12 mouse cellular contexts compared by ENCODE assay signal in the genomic region with DNA sequence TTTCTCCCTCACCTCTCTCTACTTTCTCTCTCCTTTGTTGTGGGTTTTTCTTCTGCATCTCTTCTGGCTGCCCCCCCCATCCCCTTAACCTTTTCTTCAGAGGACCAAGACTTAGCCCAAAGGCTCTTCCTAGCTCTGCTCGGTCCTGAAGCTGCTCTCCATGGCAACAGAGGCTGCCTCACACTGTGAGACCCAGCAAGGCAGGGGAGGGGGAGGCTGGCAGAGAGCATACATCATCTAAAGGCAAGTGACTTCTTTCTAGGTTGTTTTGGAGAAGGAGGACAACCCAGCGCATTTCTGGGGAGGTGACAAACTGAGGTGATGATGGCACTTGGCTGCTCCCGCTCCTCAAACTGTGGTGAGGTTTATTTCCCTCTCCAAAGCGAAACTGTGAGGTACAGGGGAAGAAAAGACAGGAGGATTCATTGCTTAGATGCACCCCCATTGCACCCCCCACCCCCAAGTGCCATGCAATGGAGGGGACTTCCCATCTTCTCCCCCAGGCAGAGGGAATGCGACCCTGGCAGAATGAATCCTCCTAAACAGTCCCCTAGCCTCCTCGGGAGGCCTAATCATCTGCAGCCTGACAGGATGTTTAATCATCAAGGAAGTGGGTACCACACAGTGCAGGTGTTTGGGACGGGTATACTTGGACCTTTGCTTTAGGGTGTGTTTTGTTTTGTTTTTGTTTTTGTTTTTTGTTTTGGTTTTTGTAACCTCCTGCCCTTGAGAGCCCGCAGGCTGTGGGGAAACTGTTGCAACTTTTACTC. TPM values are rescaled to one million over a fixed set of nuclear protein-coding genes. Genes with fewer than 3 reads are reported as not detected.
A peak's percentile ranks its signal among the peaks of the same experiment; 100 is the strongest.
DNase-seq lines count a peak whose midpoint lies in the region; ATAC-seq lines count a peak whose summit lies in the region.
"Had no signal": no experiment of that assay in that cellular context is flagged by ENCODE, and none has a peak within 500 bp of the region (broad histone marks: within the 10 kb centered on the region; RNA-seq: fewer than 3 reads in every experiment).

No protein-coding gene starts in this region.

- H3K27me3 ChIP-seq in forebrain, embryonic 15.5 days = no peaks in the 10 kb centered on the region
- peaks cover 35% of the 10 kb centered on the region for H3K27me3 ChIP-seq in midbrain, embryonic 12.5 days
- H3K27me3 ChIP-seq: embryonic facial prominence, embryonic 15.5 days; intestine, embryonic 15.5 days had no signal

- ATAC-seq in forebrain, embryonic 15.5 days (replicated peaks) = peak; percentile 84
- peak; percentile 83 for ATAC-seq in midbrain, embryonic 12.5 days (ENCODE audit: low FRiP score, low read depth)
- ATAC-seq: intestine, embryonic 15.5 days; liver, postnatal 0 days had no signal

- peaks cover 50% of the 10 kb centered on the region for H3K4me1 ChIP-seq in forebrain, embryonic 15.5 days
- peaks cover 39% of the 10 kb centered on the region for H3K4me1 ChIP-seq in midbrain, embryonic 12.5 days
- H3K4me1 ChIP-seq: intestine, embryonic 15.5 days had no signal

- no peaks in the 10 kb centered on the region for H3K36me3 ChIP-seq in forebrain, embryonic 15.5 days
- H3K36me3 ChIP-seq in midbrain, embryonic 12.5 days = no peaks in the 10 kb centered on the region
- H3K36me3 ChIP-seq: embryonic facial prominence, embryonic 15.5 days; intestine, embryonic 15.5 days had no signal

- peak overlapping the region; percentile 64 for H3K27ac ChIP-seq in forebrain, embryonic 15.5 days (replicated peaks)
- H3K27ac ChIP-seq in midbrain, embryonic 12.5 days (replicated peaks) = 0 out of 2 replicates have a peak overlapping the region, but pooled peaks have one; percentile 49
- H3K27ac ChIP-seq: embryonic facial prominence, embryonic 15.5 days; intestine, embryonic 15.5 days had no signal

- peak; percentile 56 for DNase-seq in cerebellum, adult 9-11 months
- DNase-seq in cerebellum, adult 11-12 months = no peak
- peak; percentile 51 for DNase-seq in A20 (ENCODE audit: low read depth, low spot score)
- no peak for DNase-seq in natural killer cell, adult 2 months (ENCODE audit: low spot score in 2 of 2)
- no peak for DNase-seq in kidney, adult 8-10 months
- no peak for DNase-seq in testis, postnatal 10 days (ENCODE audit: low spot score)
- DNase-seq: B cell, adult 2 months; liver, postnatal 0 days had no signal

- WGBS in forebrain, embryonic 15.5 days = 34% methylated on average over 8 of the region's 8 CpGs
- WGBS in midbrain, embryonic 12.5 days = 34% methylated on average over 8 of the region's 8 CpGs

- no peak overlapping the region for H3K4me2 ChIP-seq in forebrain, embryonic 15.5 days (replicated peaks)
- H3K4me2 ChIP-seq in midbrain, embryonic 12.5 days (replicated peaks) = no peak overlapping the region
- H3K4me2 ChIP-seq: embryonic facial prominence, embryonic 15.5 days; intestine, embryonic 15.5 days had no signal

- no peak overlapping the region for H3K4me3 ChIP-seq in forebrain, embryonic 15.5 days
- H3K4me3 ChIP-seq in midbrain, embryonic 12.5 days = no peak overlapping the region
- H3K4me3 ChIP-seq: embryonic facial prominence, embryonic 15.5 days; intestine, embryonic 15.5 days had no signal

- 0 out of 2 replicates have a peak overlapping the region, but pooled peaks have one; percentile 2 for H3K9ac ChIP-seq in forebrain, embryonic 15.5 days (replicated peaks)
- H3K9ac ChIP-seq in midbrain, embryonic 12.5 days (replicated peaks) = no peak overlapping the region
- H3K9ac ChIP-seq: embryonic facial prominence, embryonic 15.5 days; intestine, embryonic 15.5 days; liver, postnatal 0 days had no signal

- no peaks in the 10 kb centered on the region for H3K9me3 ChIP-seq in forebrain, embryonic 15.5 days
- H3K9me3 ChIP-seq in midbrain, embryonic 12.5 days = no peaks in the 10 kb centered on the region
- H3K9me3 ChIP-seq: embryonic facial prominence, embryonic 15.5 days; intestine, embryonic 15.5 days had no signal

RNA-seq across cellular contexts. Expression of gene Bfsp2, which starts 58.0 kb away (rescaled TPM):
- polyA plus RNA-seq in forebrain, embryonic 15.5 days (2015; fragmentation: Nextera tagmentation; extraction: Ambion mirVana) = 2.0 and 2.3 TPM in 2 replicates
- 2.4 and 5.5 TPM in 2 replicates for polyA plus RNA-seq in midbrain, embryonic 12.5 days (2016; fragmentation: Nextera tagmentation; extraction: Ambion mirVana)

Comparison
In these comparisons a context has a peak if more than half of its experiments do, and no peak if none do; other contexts are left out.
1. DNase-seq: peak in cerebellum, adult 9-11 months (single experiment) and A20 (single experiment); none in cerebellum, adult 11-12 months (single experiment), natural killer cell, adult 2 months (0 of 2), kidney, adult 8-10 months (0 of 2) and testis, postnatal 10 days (single experiment).